ENCODE assay signal across 22 mouse cellular contexts in the genomic region with DNA sequence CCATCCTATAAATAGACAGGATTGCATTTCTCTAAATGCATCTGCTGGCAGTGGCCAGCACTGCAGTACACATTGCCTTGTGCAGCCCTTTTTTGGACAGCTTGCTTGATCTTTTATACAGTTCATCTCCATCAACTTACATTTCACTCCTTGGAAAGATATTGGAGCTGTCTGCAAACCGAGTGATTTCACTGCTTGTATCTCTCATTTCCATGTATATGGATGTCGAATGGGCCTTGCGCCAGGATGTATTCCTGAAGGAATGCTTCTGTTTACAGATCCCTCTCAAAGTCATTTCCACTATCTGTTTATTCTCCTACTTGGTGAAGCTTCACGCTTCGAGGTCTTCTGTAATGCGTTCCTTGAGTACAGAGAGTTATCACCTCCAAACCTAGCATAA. TPM values are rescaled to one million over a fixed set of nuclear protein-coding genes. Genes with fewer than 3 reads are reported as not detected.
DNase-seq lines count a peak whose midpoint lies in the region; ATAC-seq and TF ChIP-seq lines count a peak whose summit lies in the region.
"Had no signal": no experiment of that assay in that cellular context is flagged by ENCODE, and none has a peak within 500 bp of the region (broad histone marks: within the 10 kb centered on the region; RNA-seq: fewer than 3 reads in every experiment).

No protein-coding gene starts in this region.

- no peaks in the 10 kb centered on the region for H3K27me3 ChIP-seq in lung, embryonic 15.5 days
- H3K27me3 ChIP-seq: CH12.LX; embryonic facial prominence, embryonic 13.5 days; forebrain, embryonic 12.5 days had no signal

- 45% methylated on average over 6 of the region's 6 CpGs for WGBS in lung, embryonic 15.5 days
- 56% methylated on average over 6 of the region's 6 CpGs for WGBS in lung, adult 2 months

- H3K36me3 ChIP-seq in lung, embryonic 15.5 days = no peaks in the 10 kb centered on the region
- H3K36me3 ChIP-seq: embryonic facial prominence, embryonic 13.5 days; forebrain, embryonic 12.5 days; heart, embryonic 10.5 days; hindbrain, embryonic 10.5 days had no signal

- no peak overlapping the region for H3K27ac ChIP-seq in lung, embryonic 15.5 days
- H3K27ac ChIP-seq: embryonic facial prominence, embryonic 13.5 days; forebrain, embryonic 12.5 days; gastrocnemius, adult 2 months; heart, embryonic 10.5 days; hindbrain, embryonic 10.5 days; hindbrain, embryonic 14.5 days had no signal

- H3K4me3 ChIP-seq in lung, embryonic 15.5 days = no peak overlapping the region
- H3K4me3 ChIP-seq in lung, adult 2 months (replicated peaks; ENCODE audit: extremely low read depth, low read depth, low read length) = no peak overlapping the region
- H3K4me3 ChIP-seq: embryonic facial prominence, embryonic 13.5 days; forebrain, embryonic 12.5 days; gastrocnemius, adult 2 months; heart, embryonic 10.5 days; hindbrain, embryonic 10.5 days had no signal

- no peak overlapping the region for H3K9ac ChIP-seq in lung, embryonic 15.5 days
- H3K9ac ChIP-seq: embryonic facial prominence, embryonic 13.5 days; forebrain, embryonic 12.5 days; hindbrain, embryonic 14.5 days had no signal

- no peak for TF ChIP-seq CTCF in lung, adult 2 months (IDR thresholded peaks at IDR 0.05; ENCODE audit: insufficient read depth, low read length)

- DNase-seq in cerebellum, adult 9-11 months = peak; percentile 18
- no peak for DNase-seq in cerebellum, adult 9-10 months
- DNase-seq in heart, adult 11 months = peak; percentile 52
- no peak for DNase-seq in heart, adult 18-20 months
- DNase-seq in lung, adult 2 months = no peak
- peak; percentile 10 for DNase-seq in NIH3T3 (ENCODE audit: low read depth)
- DNase-seq: adrenal gland, adult 2 months; adrenal gland, postnatal 25 days; cerebellum, postnatal 14 days; gastrocnemius, adult 2 months; gastrocnemius, postnatal 25 days had no signal

- ATAC-seq in lung, embryonic 15.5 days (ENCODE audit: borderline replicate concordance, extremely low read depth, low FRiP score, low TSS enrichment) = 0 out of 2 replicates have a peak, but pooled peaks have one; percentile 42
- ATAC-seq: forebrain, embryonic 16.5 days; intestine, embryonic 16.5 days had no signal

- H3K4me1 ChIP-seq in lung, embryonic 15.5 days = no peaks in the 10 kb centered on the region
- no peaks in the 10 kb centered on the region for H3K4me1 ChIP-seq in lung, adult 2 months (ENCODE audit: control insufficient read depth, insufficient read depth, low read length)
- H3K4me1 ChIP-seq: embryonic facial prominence, embryonic 13.5 days; forebrain, embryonic 12.5 days had no signal

- no peak for TF ChIP-seq POLR2A in lung, adult 2 months (IDR thresholded peaks at IDR 0.05; ENCODE audit: borderline replicate concordance, extremely low read depth, low read depth, low read length)

- H3K4me2 ChIP-seq in lung, embryonic 15.5 days = no peak overlapping the region
- H3K4me2 ChIP-seq: embryonic facial prominence, embryonic 13.5 days; forebrain, embryonic 12.5 days; hindbrain, embryonic 14.5 days had no signal

- no peaks in the 10 kb centered on the region for H3K9me3 ChIP-seq in lung, embryonic 15.5 days
- H3K9me3 ChIP-seq: embryonic facial prominence, embryonic 13.5 days; forebrain, embryonic 12.5 days; heart, embryonic 10.5 days; hindbrain, embryonic 10.5 days had no signal

RNA-seq across cellular contexts. Expression of gene Hgd, which starts 24.3 kb away (rescaled TPM):
- total RNA-seq in heart, adult 18-20 months (2021) = not detected
- polyA plus RNA-seq in lung, embryonic 15.5 days (2015; fragmentation: Nextera tagmentation; extraction: Ambion mirVana) = 0.47 and 0.52 TPM in 2 replicates
- 0.25 and 0.31 TPM in 2 replicates for polyA plus RNA-seq in lung, adult 2 months (2012; rRNA removed)
- total RNA-seq: adrenal gland, postnatal 25 days; CH12.LX; gastrocnemius, adult 2 months; gastrocnemius, postnatal 25 days; granulocyte monocyte progenitor cell, adult 5-6 weeks; heart, postnatal 25 days had no signal
- polyA plus RNA-seq: adrenal gland, adult 2 months; hindbrain, embryonic 10.5 days had no signal

RNA-seq across cellular contexts. Expression of gene Ndufb4, which starts 50.0 kb away (rescaled TPM):
- 100 to 1,000 TPM; 123 to 199 TPM for total RNA-seq in heart, adult 18-20 months (2021)
- polyA plus RNA-seq in lung, embryonic 15.5 days (2015; fragmentation: Nextera tagmentation; extraction: Ambion mirVana) = 48.8 and 53.6 TPM in 2 replicates
- polyA plus RNA-seq in lung, adult 2 months (2012; rRNA removed) = 48.9 and 56.6 TPM in 2 replicates

Comparison
In these comparisons a context has a peak if more than half of its experiments do, and no peak if none do; other contexts are left out.
1. DNase-seq: peak in cerebellum, adult 9-11 months (single experiment), heart, adult 11 months (single experiment) and NIH3T3 (single experiment); none in cerebellum, adult 9-10 months (single experiment), heart, adult 18-20 months (0 of 2) and lung, adult 2 months (single experiment).